Mouse (Mus musculus): ENCODE measurements around the gene Osbpl10.
A peak's percentile ranks its signal among the peaks of the same experiment; 100 is the strongest.

DNA sequence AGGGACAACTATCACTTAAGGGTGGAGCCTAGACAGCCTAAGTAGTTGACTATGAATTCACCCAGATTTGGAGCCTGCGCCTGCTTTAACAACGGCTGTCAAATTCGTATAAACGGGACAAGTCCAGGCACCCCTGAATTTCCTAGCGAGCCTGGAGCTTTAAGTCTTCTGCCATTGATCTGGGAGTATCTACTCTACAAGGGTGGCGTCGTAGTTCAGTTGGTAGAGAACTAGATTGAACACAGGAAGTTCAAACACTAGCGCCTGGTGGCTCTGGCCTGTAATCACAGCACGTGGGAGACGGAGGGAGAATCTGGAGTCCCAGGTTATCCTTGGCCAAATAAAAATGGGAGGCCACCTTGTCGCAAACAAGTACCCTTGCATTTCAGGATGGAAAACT, 44.1 kb upstream of the Osbpl10 start:
- TF ChIP-seq CTCF (IDR thresholded peaks at IDR 0.05; ENCODE audit: low read depth) (peak; percentile 13; the same call in 1 of the 2 replicates), EP300 (optimal IDR thresholded peaks at IDR 0.05) (no peak)

Measured in stomach, postnatal 0 days (tissue).